Mouse (Mus musculus): ENCODE data around the gene Prkab1.

Gene Prkab1

DNA sequence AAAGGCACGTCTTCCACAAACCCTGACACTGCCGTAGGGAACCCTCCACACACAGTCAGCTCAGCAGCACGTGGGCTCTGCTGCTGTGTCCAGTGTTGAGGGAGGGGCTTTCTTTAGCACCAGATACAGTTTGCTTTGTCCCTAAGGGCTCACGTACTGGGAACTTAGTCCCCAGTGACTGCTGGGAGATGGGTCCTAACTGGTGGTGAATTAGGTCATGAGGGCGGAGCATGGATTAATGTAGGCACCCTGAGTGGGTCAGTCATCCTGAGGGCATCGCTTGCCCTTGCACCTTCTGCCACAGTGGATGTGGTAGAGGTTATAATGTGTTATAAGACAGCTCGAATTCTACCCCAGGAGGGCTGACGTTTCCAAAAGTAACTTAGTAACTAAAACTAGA is 6.9 kb downstream of the Prkab1 start:
- DNase-seq (ENCODE audit: low read depth), result no peak

DNA sequence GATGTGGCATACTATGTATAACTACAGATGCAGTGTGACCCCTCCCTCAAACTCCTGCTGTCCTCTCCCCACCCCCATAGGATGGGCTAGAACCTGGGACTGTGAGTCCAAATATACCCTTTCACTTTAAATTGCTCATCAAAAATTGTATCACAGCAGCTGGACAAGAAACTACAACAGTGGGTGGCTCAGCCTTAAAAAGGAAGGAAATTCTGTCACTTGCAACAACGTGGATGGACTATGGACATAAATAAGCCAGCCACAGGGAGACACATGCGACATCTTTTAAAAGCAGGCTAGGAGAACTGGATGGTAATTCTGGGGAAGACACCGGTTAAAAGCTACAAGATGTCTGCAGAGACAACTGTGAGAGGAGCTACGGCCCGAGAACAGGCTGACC is 7.8 kb downstream of the Prkab1 start:
- no peak for DNase-seq (ENCODE audit: low read depth)

- no peak for DNase-seq (ENCODE audit: low read depth)
These were observed 10.1 kb downstream of the Prkab1 start for GRCm38 (mm10) chr5:116014237-116014636.

- no peak for DNase-seq (ENCODE audit: low read depth)
These were observed 10.5 kb downstream of the Prkab1 start for GRCm38 (mm10) chr5:116013821-116014220.

DNA sequence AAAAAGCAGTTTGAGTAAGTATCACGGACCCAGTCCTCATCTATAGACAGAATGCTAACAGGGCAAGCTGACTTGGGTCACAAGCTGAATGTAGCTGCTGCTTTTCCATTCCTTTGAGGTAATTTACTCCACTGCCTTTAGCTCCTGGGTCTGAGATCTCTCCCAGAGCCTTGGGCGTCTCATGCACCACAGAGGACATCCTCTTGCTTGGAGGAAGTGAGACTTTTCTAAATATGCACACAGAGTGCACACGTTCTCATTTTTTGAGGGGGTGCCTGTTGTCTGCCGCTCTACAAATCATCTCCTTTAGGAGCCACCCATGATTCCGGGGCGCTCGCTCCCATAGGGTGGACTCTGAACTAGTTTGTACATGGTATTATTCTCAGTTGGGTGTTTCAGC is 11.8 kb downstream of the Prkab1 start:
- no peak for DNase-seq (ENCODE audit: low read depth)

GRCm38 (mm10) chr5:116011700-116012099 is 12.6 kb downstream of the Prkab1 start:
- DNase-seq (ENCODE audit: low read depth), result no peak

DNA sequence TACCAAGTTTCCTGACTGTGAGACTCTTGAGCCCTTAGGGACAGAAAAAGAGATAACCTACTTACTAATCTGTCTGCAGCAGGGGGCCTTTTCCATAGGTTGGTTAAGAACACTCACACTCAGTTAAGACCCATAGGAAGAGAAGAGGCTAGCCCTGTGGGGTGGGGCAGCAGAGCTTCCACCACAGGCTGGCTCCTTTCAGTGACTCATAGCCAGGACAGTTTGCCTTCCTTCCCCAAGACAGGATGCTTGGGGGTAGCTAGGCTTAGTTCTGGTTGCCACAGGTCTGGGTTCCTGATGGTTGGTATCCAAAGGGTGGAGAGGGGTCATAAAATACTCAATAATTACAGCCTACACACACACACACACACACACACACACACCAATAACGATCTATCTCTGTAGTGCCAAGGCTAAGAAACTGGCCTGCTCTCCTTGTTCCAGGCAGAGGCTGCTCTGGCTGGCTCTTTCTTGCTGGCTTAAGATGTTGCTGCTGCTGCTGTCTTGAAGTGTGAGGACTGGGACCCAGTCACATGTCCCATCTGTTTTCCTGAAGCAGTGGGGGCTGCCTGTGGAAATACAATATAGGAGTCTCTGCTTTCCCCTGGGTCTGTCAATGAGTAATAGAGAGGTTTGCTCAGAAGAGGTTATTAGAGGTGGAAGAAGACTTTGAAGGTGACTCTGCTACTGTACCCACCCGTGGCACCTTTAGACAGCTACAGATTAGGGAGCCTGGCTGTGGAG is 14.3 kb downstream of the Prkab1 start:
- peak; percentile 28 for DNase-seq (ENCODE audit: low read depth)

- peak; percentile 85 for DNase-seq (ENCODE audit: low read depth)
These were observed 15.0 kb downstream of the Prkab1 start for GRCm38 (mm10) chr5:116009091-116009851.

DNA sequence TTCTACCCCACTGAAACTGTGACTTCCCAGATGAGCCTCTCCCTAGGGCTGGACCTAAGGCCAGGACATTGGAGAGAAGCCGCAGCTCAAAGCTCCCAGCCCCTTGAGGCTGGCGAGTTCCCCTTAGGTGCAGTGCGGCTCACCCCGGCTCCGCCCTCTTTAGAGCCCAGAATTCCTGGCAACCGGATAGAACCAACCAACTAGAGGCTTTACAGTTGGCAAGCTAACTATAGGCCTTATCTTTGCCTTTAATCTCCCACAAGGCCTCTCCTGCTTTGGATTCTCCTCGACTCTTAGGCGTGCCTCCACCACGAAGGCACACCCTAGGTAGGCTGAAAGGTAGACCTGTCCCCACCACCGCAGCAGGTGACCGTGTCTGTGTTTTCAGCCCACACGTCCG is 16.6 kb downstream of the Prkab1 start:
- DNase-seq (ENCODE audit: low read depth), result no peak

DNA sequence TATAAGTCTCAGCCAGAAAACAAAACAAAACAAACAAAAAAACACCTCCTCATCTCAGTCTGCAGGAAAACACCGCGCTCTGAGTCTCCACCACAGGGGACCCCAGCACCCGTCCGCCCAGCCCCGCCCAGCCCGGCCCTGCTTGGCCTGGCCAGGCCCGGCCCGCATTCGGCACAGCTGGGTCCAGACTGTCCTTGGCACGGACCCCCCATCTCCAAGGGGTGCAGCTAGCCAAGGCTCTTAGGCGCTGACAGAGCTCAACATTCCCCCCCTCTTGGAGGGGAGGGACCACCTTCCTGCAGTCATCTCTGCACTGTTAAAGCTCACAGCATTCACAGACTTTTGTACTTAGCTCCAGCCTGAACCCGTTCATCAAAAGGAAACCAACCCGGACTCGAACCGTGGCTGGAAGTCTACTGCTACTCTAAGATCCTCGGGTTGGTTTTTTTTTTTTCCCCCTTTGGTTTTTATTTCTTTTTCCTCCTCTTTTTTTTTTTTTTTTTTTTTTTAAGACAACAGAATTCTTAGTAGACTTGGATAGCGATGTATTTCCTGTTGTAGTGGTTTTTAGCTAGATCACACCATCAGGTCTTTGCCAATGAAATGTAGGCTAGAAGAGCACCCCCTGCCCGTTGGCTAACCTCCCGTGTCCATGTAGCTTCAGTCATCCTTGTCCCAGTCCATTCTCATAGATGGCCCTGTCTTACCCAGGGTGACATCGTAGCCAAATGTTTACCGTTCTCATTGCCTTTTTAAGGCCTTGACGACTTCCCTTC is 17.8 kb downstream of the Prkab1 start:
- DNase-seq (ENCODE audit: low read depth), result peak; percentile 54

DNA sequence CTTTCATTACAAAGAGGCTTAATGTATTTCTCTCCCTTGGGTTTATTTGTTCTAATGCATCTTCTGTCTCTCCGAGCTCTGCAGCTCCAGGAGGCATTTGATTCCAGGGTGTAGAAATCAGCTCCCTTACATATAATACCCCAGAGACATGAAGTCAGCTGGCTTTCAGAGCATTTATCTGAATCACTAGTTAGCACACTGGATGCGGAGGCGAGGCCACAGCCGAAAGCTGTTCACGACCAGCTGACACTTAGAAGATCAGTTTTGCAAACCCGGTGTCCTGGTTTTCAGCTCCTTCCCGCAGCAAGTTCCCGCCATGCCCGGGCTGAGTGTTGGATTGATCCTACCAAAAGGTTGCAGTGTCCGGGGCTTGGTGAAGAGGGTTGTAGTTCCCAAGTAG is 20.0 kb downstream of the Prkab1 start:
- DNase-seq (ENCODE audit: low read depth), result no peak

DNA sequence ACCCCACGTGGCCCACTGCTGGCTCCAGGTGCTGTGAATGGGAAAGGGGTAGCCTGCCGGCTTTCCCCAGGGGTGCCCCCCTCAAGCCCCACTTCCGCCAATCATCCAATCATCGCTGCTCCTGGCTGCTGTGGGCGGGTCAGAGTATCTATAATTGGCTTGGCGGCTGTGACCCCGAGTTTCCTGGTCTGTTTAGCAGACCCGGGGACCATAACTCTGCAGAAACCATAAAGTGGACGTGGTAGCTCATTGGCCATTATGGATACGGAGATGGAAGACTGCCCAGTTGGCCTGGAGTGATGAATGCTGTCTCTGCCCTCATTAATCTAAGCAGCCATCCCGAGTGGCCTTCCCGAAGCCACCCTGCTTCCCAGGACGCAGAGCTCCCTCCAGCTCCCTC is 20.5 kb downstream of the Prkab1 start:
- no peak for DNase-seq (ENCODE audit: low read depth)

- DNase-seq (ENCODE audit: low read depth), result peak; percentile 66
These were observed 21.2 kb downstream of the Prkab1 start for GRCm38 (mm10) chr5:116003154-116003553.

GRCm38 (mm10) chr5:115997376-115997775 is 26.9 kb downstream of the Prkab1 start:
- DNase-seq (ENCODE audit: low read depth), result no peak

- no peak for DNase-seq (ENCODE audit: low read depth)
These were observed 30.2 kb downstream of the Prkab1 start for GRCm38 (mm10) chr5:115994101-115994500.

GRCm38 (mm10) chr5:115991717-115992116 is 32.6 kb downstream of the Prkab1 start:
- no peak for DNase-seq (ENCODE audit: low read depth)

- no peak for DNase-seq (ENCODE audit: low read depth)
These were observed 37.0 kb downstream of the Prkab1 start for GRCm38 (mm10) chr5:115987284-115987683.

DNA sequence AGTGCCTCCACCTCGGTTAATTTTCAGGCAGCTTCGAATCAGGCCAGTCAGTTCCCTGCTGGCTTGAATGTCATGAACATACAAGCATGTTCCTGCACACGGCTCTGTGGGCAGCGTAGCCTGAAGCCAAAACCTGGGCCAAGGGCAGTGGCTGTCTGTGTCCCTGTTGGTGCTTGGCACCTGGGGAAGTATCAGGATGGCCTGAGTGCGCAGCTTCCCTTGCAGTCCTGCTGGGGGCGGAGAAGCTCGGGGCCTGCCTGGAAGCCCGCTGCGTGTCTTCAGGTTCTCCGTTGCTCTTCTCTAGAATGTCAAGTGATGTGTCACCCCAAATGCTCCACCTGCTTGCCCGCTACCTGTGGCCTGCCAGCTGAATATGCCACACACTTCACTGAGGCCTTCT is 39.2 kb downstream of the Prkab1 start:
- no peak for DNase-seq (ENCODE audit: low read depth)

DNA sequence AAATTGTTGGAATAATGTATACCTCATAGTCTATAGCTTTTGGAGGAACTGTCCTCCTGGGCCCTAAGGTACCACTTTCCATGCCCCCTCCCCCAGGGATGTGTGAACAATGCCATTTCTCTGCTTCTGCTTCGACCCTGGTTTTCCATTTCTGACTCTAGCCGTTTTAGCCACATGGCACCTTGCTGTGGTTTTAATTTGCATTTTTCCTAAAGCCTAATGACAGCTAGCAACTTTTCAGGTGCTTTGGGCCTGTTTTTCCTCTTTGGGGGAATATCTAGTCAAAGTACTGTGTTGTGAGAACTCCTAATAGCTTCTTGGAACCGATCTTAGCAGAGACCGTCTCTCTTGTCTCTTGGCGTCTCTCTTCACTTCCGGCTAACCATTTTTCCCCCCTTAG is 39.9 kb downstream of the Prkab1 start:
- no peak for DNase-seq (ENCODE audit: low read depth)

GRCm38 (mm10) chr5:115982671-115983373 is 41.5 kb downstream of the Prkab1 start:
- peak; percentile 73 for DNase-seq (ENCODE audit: low read depth)

GRCm38 (mm10) chr5:115980537-115980936 is 43.8 kb downstream of the Prkab1 start:
- no peak for DNase-seq (ENCODE audit: low read depth)

DNA sequence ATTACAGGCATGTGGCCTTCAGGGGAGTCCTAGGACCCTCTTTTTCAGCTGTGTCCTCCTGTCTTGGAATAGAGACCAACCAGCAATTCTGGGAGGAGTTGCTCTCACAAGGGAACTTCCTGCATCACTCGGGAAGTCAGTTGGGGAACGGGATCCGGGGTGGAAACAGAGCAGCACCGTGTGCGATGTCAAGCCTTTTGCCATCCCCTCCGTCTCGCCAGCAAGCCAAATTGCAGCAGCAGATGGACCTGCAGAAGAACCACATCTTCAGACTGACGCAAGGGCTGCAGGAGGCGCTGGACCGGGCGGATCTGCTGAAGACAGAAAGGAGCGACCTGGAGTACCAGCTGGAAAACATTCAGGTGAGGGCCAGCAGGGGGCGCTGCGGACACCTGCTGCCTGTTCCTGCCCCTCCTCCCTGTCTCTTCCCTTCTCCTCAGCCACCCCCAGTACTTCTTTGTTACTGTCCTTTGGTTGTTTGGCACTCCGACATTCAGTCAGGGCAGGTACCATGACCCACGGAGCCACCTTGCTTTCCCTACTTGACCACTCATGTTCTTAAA is 45.1 kb downstream of the Prkab1 start:
- peak; percentile 61 for DNase-seq (ENCODE audit: low read depth)

All from NIH3T3 (cell line).